Mouse (Mus musculus): ENCODE data around the gene 4930451I11Rik.

Gene 4930451I11Rik

GRCm38 (mm10) chr7:126831539-126831938 lies at the start of gene 4930451I11Rik:
Gene 4930451I11Rik, minus strand, starts transcription at chr7:126831639.
- DNase-seq (ENCODE audit: low read depth, low spot score): no peak

- no peak for DNase-seq (ENCODE audit: low read depth, low spot score)
Observed at GRCm38 (mm10) chr7:126881040-126881439, 49.6 kb upstream of the 4930451I11Rik start.

GRCm38 (mm10) chr7:126877239-126877638 lies 45.8 kb upstream of the 4930451I11Rik start:
- no peak for DNase-seq (ENCODE audit: low read depth, low spot score)

GRCm38 (mm10) chr7:126870520-126870891 lies 39.1 kb upstream of the 4930451I11Rik start:
- no peak for DNase-seq (ENCODE audit: low read depth, low spot score)

GRCm38 (mm10) chr7:126869780-126870519 lies 38.5 kb upstream of the 4930451I11Rik start:
- DNase-seq (ENCODE audit: low read depth, low spot score): no peak

GRCm38 (mm10) chr7:126868003-126868402 lies 36.6 kb upstream of the 4930451I11Rik start:
- DNase-seq (ENCODE audit: low read depth, low spot score): no peak

GRCm38 (mm10) chr7:126867534-126867933 lies 36.1 kb upstream of the 4930451I11Rik start:
- no peak for DNase-seq (ENCODE audit: low read depth, low spot score)

GRCm38 (mm10) chr7:126863791-126864190 lies 32.4 kb upstream of the 4930451I11Rik start:
- DNase-seq (ENCODE audit: low read depth, low spot score): no peak

GRCm38 (mm10) chr7:126862147-126862784 lies 30.8 kb upstream of the 4930451I11Rik start, which contains the start of gene Ino80e:
Gene Ino80e, minus strand, starts transcription at chr7:126862377.
- DNase-seq (ENCODE audit: low read depth, low spot score): peak; percentile 94

GRCm38 (mm10) chr7:126861429-126862130 lies 30.1 kb upstream of the 4930451I11Rik start, which contains the start of gene Hirip3:
Gene Hirip3, plus strand, starts transcription at chr7:126861972.
- DNase-seq (ENCODE audit: low read depth, low spot score): peak; percentile 92

GRCm38 (mm10) chr7:126860987-126861386 lies 29.5 kb upstream of the 4930451I11Rik start:
- no peak for DNase-seq (ENCODE audit: low read depth, low spot score)

- no peak for DNase-seq (ENCODE audit: low read depth, low spot score)
Observed at GRCm38 (mm10) chr7:126856741-126857420, 25.4 kb upstream of the 4930451I11Rik start.

GRCm38 (mm10) chr7:126855641-126856040 lies 24.2 kb upstream of the 4930451I11Rik start:
- no peak for DNase-seq (ENCODE audit: low read depth, low spot score)

GRCm38 (mm10) chr7:126853454-126853853 lies 22.0 kb upstream of the 4930451I11Rik start:
- no peak for DNase-seq (ENCODE audit: low read depth, low spot score)

GRCm38 (mm10) chr7:126851192-126851591 lies 19.8 kb upstream of the 4930451I11Rik start:
- DNase-seq (ENCODE audit: low read depth, low spot score): no peak

GRCm38 (mm10) chr7:126850161-126850560 lies 18.7 kb upstream of the 4930451I11Rik start:
- DNase-seq (ENCODE audit: low read depth, low spot score): no peak

GRCm38 (mm10) chr7:126848794-126849193 lies 17.4 kb upstream of the 4930451I11Rik start:
- no peak for DNase-seq (ENCODE audit: low read depth, low spot score)

- no peak for DNase-seq (ENCODE audit: low read depth, low spot score)
Observed at GRCm38 (mm10) chr7:126847421-126848398, 16.3 kb upstream of the 4930451I11Rik start.

GRCm38 (mm10) chr7:126847116-126847420 lies 15.6 kb upstream of the 4930451I11Rik start, which contains the start of gene Doc2a:
Gene Doc2a, plus strand, starts transcription at chr7:126847416.
- no peak for DNase-seq (ENCODE audit: low read depth, low spot score)

- no peak for DNase-seq (ENCODE audit: low read depth, low spot score)
Observed at GRCm38 (mm10) chr7:126845516-126845915, 14.1 kb upstream of the 4930451I11Rik start.

GRCm38 (mm10) chr7:126843276-126843675 lies 11.8 kb upstream of the 4930451I11Rik start:
- DNase-seq (ENCODE audit: low read depth, low spot score): no peak

Measured in embryo, embryonic 11.5 days (tissue).